Mouse (Mus musculus): ENCODE data around the gene Rras2. TPM values are rescaled to one million over a fixed set of nuclear protein-coding genes. Genes with fewer than 3 reads are reported as not detected.
A peak's percentile ranks its signal among the peaks of the same experiment; 100 is the strongest.

Rras2 gene
- total RNA-seq, 2 experiments from 2014 or later: 1.7 to 3.7 TPM

- ATAC-seq (replicated peaks; ENCODE audit: poor library complexity): no peak
These were observed 2.6 kb downstream of the Rras2 start for GRCm38 (mm10) chr7:114114976-114115375.

- no peak for ATAC-seq (replicated peaks; ENCODE audit: poor library complexity)
These were observed 3.3 kb downstream of the Rras2 start for GRCm38 (mm10) chr7:114114284-114114683.

- ATAC-seq (replicated peaks; ENCODE audit: poor library complexity): no peak
These were observed 7.1 kb downstream of the Rras2 start for GRCm38 (mm10) chr7:114110500-114110899.

- no peak for ATAC-seq (replicated peaks; ENCODE audit: poor library complexity)
These were observed 11.7 kb downstream of the Rras2 start for GRCm38 (mm10) chr7:114105886-114106285.

- no peak for ATAC-seq (replicated peaks; ENCODE audit: poor library complexity)
These were observed 13.8 kb downstream of the Rras2 start for GRCm38 (mm10) chr7:114103629-114104347.

GRCm38 (mm10) chr7:114103152-114103551 is 14.4 kb downstream of the Rras2 start:
- no peak for ATAC-seq (replicated peaks; ENCODE audit: poor library complexity)

GRCm38 (mm10) chr7:114102609-114103008 is 15.0 kb downstream of the Rras2 start:
- no peak for ATAC-seq (replicated peaks; ENCODE audit: poor library complexity)

GRCm38 (mm10) chr7:114101412-114101811 is 16.2 kb downstream of the Rras2 start:
- ATAC-seq (replicated peaks; ENCODE audit: poor library complexity): no peak

- ATAC-seq (replicated peaks; ENCODE audit: poor library complexity): no peak
These were observed 23.9 kb downstream of the Rras2 start for GRCm38 (mm10) chr7:114093548-114094174.

GRCm38 (mm10) chr7:114090892-114091545 is 26.6 kb downstream of the Rras2 start:
- no peak for ATAC-seq (replicated peaks; ENCODE audit: poor library complexity)

- no peak for ATAC-seq (replicated peaks; ENCODE audit: poor library complexity)
These were observed 27.4 kb downstream of the Rras2 start for GRCm38 (mm10) chr7:114090231-114090630.

GRCm38 (mm10) chr7:114088918-114089317 is 28.7 kb downstream of the Rras2 start:
- ATAC-seq (replicated peaks; ENCODE audit: poor library complexity): no peak

GRCm38 (mm10) chr7:114087986-114088385 is 29.6 kb downstream of the Rras2 start:
- no peak for ATAC-seq (replicated peaks; ENCODE audit: poor library complexity)

- no peak for ATAC-seq (replicated peaks; ENCODE audit: poor library complexity)
These were observed 30.2 kb downstream of the Rras2 start for GRCm38 (mm10) chr7:114087341-114087740.

- no peak for ATAC-seq (replicated peaks; ENCODE audit: poor library complexity)
These were observed 31.4 kb downstream of the Rras2 start for GRCm38 (mm10) chr7:114086021-114086710.

GRCm38 (mm10) chr7:114083760-114084159 is 33.8 kb downstream of the Rras2 start:
- ATAC-seq (replicated peaks; ENCODE audit: poor library complexity): no peak

- no peak for ATAC-seq (replicated peaks; ENCODE audit: poor library complexity)
These were observed 34.5 kb downstream of the Rras2 start for GRCm38 (mm10) chr7:114083088-114083487.

GRCm38 (mm10) chr7:114081633-114082420 is 35.8 kb downstream of the Rras2 start:
- ATAC-seq (replicated peaks; ENCODE audit: poor library complexity): 0 out of 2 replicates have a peak, but pooled peaks have one; percentile 31

- ATAC-seq (replicated peaks; ENCODE audit: poor library complexity): peak; percentile 39; the same call in 1 of the 2 replicates
These were observed 37.3 kb downstream of the Rras2 start for GRCm38 (mm10) chr7:114080250-114080649.

- 0 out of 2 replicates have a peak, but pooled peaks have one; percentile 34 for ATAC-seq (replicated peaks; ENCODE audit: poor library complexity)
These were observed 38.2 kb downstream of the Rras2 start for GRCm38 (mm10) chr7:114079343-114079742.

Measured in megakaryocyte progenitor cell, adult 5-6 weeks (primary cell).